Mouse (Mus musculus): ENCODE data around the gene Cfap61.

DNA sequence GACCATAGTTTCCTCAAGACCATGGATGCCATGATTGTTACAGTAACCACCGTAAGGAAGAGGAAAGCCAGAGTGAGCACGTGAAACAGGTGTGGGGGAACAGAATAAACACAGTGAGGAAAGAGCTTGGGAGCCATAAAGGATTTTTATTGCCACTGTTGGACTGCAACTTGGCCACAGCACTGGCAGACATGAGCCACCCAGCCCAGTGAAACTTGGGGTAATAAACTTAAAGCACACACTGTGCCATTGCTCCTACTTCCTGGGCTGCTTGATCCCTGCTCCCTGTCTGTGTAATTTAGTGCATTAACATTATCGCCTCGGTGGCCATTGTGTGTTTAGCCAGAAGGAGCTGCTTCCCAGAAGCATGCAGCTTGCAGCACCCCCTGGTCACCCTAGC, 122.5 kb downstream of the Cfap61 start:
- no peak for TF ChIP-seq CTCF (IDR thresholded peaks at IDR 0.05; ENCODE audit: borderline replicate concordance, insufficient read depth, low read length)
- no peak for TF ChIP-seq POLR2A (IDR thresholded peaks at IDR 0.05; ENCODE audit: low read depth, low read length)

All from embryonic fibroblast, embryonic 13.5 days (primary cell).